10 mouse cellular contexts compared by ENCODE assay signal in genomic region chr4:99653608-99654221, GRCm38 (mm10). TPM values are rescaled to one million over a fixed set of nuclear protein-coding genes. Genes with fewer than 3 reads are reported as not detected.
A peak's percentile ranks its signal among the peaks of the same experiment; 100 is the strongest.
DNase-seq lines count a peak whose midpoint lies in the region; ATAC-seq and TF ChIP-seq lines count a peak whose summit lies in the region.
"Had no signal": no experiment of that assay in that cellular context is flagged by ENCODE, and none has a peak within 500 bp of the region (broad histone marks: within the 10 kb centered on the region; RNA-seq: fewer than 3 reads in every experiment).

No protein-coding gene starts in this region.

- no peak overlapping the region for H3K27ac ChIP-seq in gastrocnemius, adult 2 months
- H3K27ac ChIP-seq in midbrain, embryonic 13.5 days = no peak overlapping the region
- no peak overlapping the region for H3K27ac ChIP-seq in midbrain, embryonic 16.5 days (ENCODE audit: low read length)
- no peak overlapping the region for H3K27ac ChIP-seq in intestine, embryonic 15.5 days
- H3K27ac ChIP-seq: liver, embryonic 15.5 days had no signal

- ATAC-seq in midbrain, embryonic 13.5 days = no peak
- no peak for ATAC-seq in midbrain, embryonic 16.5 days
- ATAC-seq in intestine, embryonic 15.5 days = no peak

- under 1% methylated on average over 36 of the region's 36 CpGs for WGBS in midbrain, embryonic 13.5 days
- under 1% methylated on average over 36 of the region's 36 CpGs for WGBS in midbrain, embryonic 16.5 days
- under 1% methylated on average over 36 of the region's 36 CpGs for WGBS in intestine, embryonic 15.5 days

- DNase-seq in gastrocnemius, postnatal 10 days = peak; percentile 18
- no peak for DNase-seq in gastrocnemius, adult 2 months
- DNase-seq in yolk sac, embryonic 10.5 days (ENCODE audit: low spot score) = peak; percentile 13
- DNase-seq in gastrocnemius, adult 8-10 months (ENCODE audit: low spot score in 2 of 2) = no peak
- no peak for DNase-seq in spleen, postnatal 36 days (ENCODE audit: low spot score in 2 of 2)
- DNase-seq: kidney, adult 18-20 months had no signal

- H3K9me3 ChIP-seq in midbrain, embryonic 13.5 days = no peaks in the 10 kb centered on the region
- no peaks in the 10 kb centered on the region for H3K9me3 ChIP-seq in midbrain, embryonic 16.5 days (replicated peaks; ENCODE audit: control insufficient read depth, low read length, poor library complexity, severe bottlenecking)
- no peaks in the 10 kb centered on the region for H3K9me3 ChIP-seq in intestine, embryonic 15.5 days
- H3K9me3 ChIP-seq: liver, embryonic 15.5 days had no signal

- peaks cover 94% of the 10 kb centered on the region for H3K27me3 ChIP-seq in midbrain, embryonic 13.5 days
- H3K27me3 ChIP-seq in midbrain, embryonic 16.5 days (ENCODE audit: control insufficient read depth, insufficient read depth, low read depth, low read length) = peaks cover 48% of the 10 kb centered on the region
- peaks cover 89% of the 10 kb centered on the region for H3K27me3 ChIP-seq in intestine, embryonic 15.5 days (replicated peaks)

- no peak overlapping the region for H3K4me2 ChIP-seq in midbrain, embryonic 13.5 days (replicated peaks)
- no peak overlapping the region for H3K4me2 ChIP-seq in midbrain, embryonic 16.5 days (ENCODE audit: low read length)
- H3K4me2 ChIP-seq in intestine, embryonic 15.5 days (replicated peaks) = no peak overlapping the region
- H3K4me2 ChIP-seq: liver, embryonic 15.5 days had no signal

- intact Hi-C loops in gastrocnemius, adult 2 months (cut with DNase I) = no loop called here

- peaks cover 32% of the 10 kb centered on the region for H3K4me1 ChIP-seq in midbrain, embryonic 13.5 days (replicated peaks)
- H3K4me1 ChIP-seq in midbrain, embryonic 16.5 days (ENCODE audit: control insufficient read depth, insufficient read depth, low read length) = peaks cover 3% of the 10 kb centered on the region; the same call in 1 of the 2 replicates
- H3K4me1 ChIP-seq in intestine, embryonic 15.5 days (replicated peaks) = peaks cover 37% of the 10 kb centered on the region

- H3K4me3 ChIP-seq in gastrocnemius, adult 2 months = no peak overlapping the region
- H3K4me3 ChIP-seq in midbrain, embryonic 13.5 days (replicated peaks) = 0 out of 2 replicates have a peak overlapping the region, but pooled peaks have one; percentile 2
- no peak overlapping the region for H3K4me3 ChIP-seq in midbrain, embryonic 16.5 days (ENCODE audit: low read depth, low read length)
- peak overlapping the region; percentile 13 for H3K4me3 ChIP-seq in intestine, embryonic 15.5 days (replicated peaks)
- H3K4me3 ChIP-seq: liver, embryonic 15.5 days had no signal

- no peak overlapping the region for H3K9ac ChIP-seq in midbrain, embryonic 13.5 days (replicated peaks)
- H3K9ac ChIP-seq in midbrain, embryonic 16.5 days (ENCODE audit: low read depth, low read length) = no peak overlapping the region
- H3K9ac ChIP-seq in intestine, embryonic 15.5 days = no peak overlapping the region
- H3K9ac ChIP-seq: liver, embryonic 15.5 days had no signal

- H3K36me3 ChIP-seq in midbrain, embryonic 13.5 days = no peaks in the 10 kb centered on the region
- H3K36me3 ChIP-seq in midbrain, embryonic 16.5 days (ENCODE audit: control insufficient read depth, insufficient read depth, low read length) = no peaks in the 10 kb centered on the region
- H3K36me3 ChIP-seq in intestine, embryonic 15.5 days = no peaks in the 10 kb centered on the region
- H3K36me3 ChIP-seq: liver, embryonic 15.5 days had no signal

- no peak for TF ChIP-seq CTCF in gastrocnemius, adult 2 months (IDR thresholded peaks at IDR 0.05)

RNA-seq across cellular contexts. Expression of gene Foxd3, which starts 2.4 kb away (rescaled TPM):
- 1 to 10 TPM; 4.6 to 4.7 TPM for total RNA-seq in gastrocnemius, postnatal 10 days (2021)
- 1 to 10 TPM in 1 of 2 experiments, under 1 TPM in 1; 0.84 to 1.7 TPM for total RNA-seq in gastrocnemius, adult 2 months (2021)
- 0.08 TPM in 1 of 2 replicates, not detected in the other for polyA plus RNA-seq in midbrain, embryonic 13.5 days (2015; fragmentation: Nextera tagmentation; extraction: Ambion mirVana)
- 0.11 and 0.18 TPM in 2 replicates for polyA plus RNA-seq in midbrain, embryonic 16.5 days (2015; fragmentation: Nextera tagmentation; extraction: Ambion mirVana)
- 0.83 and 1.3 TPM in 2 replicates for polyA plus RNA-seq in intestine, embryonic 15.5 days (2015; fragmentation: Nextera tagmentation; extraction: Ambion mirVana)
- total RNA-seq in gastrocnemius, adult 8-10 months (2022) = 1 to 10 TPM in 3 of 4 experiments, under 1 TPM in 1; 0.79 to 1.5 (median 1.2) TPM
- polyA plus RNA-seq: liver, embryonic 15.5 days had no signal

Comparison
In these comparisons a context has a peak if more than half of its experiments do, and no peak if none do; other contexts are left out.
1. DNase-seq: peak in gastrocnemius, postnatal 10 days (single experiment) and yolk sac, embryonic 10.5 days (single experiment); none in gastrocnemius, adult 2 months (single experiment), gastrocnemius, adult 8-10 months (0 of 2) and spleen, postnatal 36 days (0 of 2).
2. H3K4me3 ChIP-seq: peak in midbrain, embryonic 13.5 days (single experiment) and intestine, embryonic 15.5 days (single experiment); none in gastrocnemius, adult 2 months (single experiment) and midbrain, embryonic 16.5 days (single experiment).